Mouse (Mus musculus): ENCODE data around the gene Ovol3. TPM values are rescaled to one million over a fixed set of nuclear protein-coding genes. Genes with fewer than 3 reads are reported as not detected.
"Not testable (repeated sequence)": the region's sequence is repeated elsewhere in the genome, so short reads cannot be mapped to it uniquely, and the experiment has no call there.

Gene Ovol3
- polyA plus RNA-seq, 1 experiment from 2014 or later = not detected

DNA sequence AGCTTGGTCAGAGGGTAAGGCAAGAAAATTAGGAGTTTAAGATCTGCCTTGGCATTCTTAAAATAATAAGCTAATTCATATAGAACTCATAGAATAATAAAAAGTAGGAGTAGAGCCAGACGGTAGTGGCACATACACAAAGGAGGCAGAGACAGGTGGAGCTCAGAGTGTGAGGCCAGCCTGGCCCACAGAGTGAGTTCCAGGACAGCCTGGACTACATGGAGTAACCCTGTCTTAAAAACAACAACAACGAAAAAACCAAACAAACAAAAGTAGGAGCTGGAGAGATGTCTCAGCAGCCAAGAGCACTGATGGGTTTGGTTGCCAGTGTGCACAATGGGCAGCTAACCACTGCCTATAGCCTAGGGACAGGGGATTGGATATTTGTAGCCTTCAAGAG is 18.2 kb downstream of the Ovol3 start:
- H3K9ac ChIP-seq (ENCODE audit: low read depth, low read length) = no peak overlapping the region
- no peak overlapping the region; the same call in 1 of the 2 replicates for H3K4me2 ChIP-seq (ENCODE audit: low read length)
- H3K27ac ChIP-seq (ENCODE audit: low read length) = no peak overlapping the region
- no peaks in the 10 kb centered on the region for H3K9me3 ChIP-seq (replicated peaks; ENCODE audit: control insufficient read depth, low read length, poor library complexity, severe bottlenecking)
- H3K4me3 ChIP-seq (ENCODE audit: low read depth, low read length) = no peak overlapping the region
- H3K4me1 ChIP-seq (ENCODE audit: control insufficient read depth, insufficient read depth, low read length) = peaks cover 19% of the 10 kb centered on the region
- H3K36me3 ChIP-seq (ENCODE audit: control insufficient read depth, insufficient read depth, low read length) = no peaks in the 10 kb centered on the region
- H3K27me3 ChIP-seq (ENCODE audit: control insufficient read depth, insufficient read depth, low read depth, low read length) = no peaks in the 10 kb centered on the region
- WGBS = 68% methylated on average over 2 of the region's 2 CpGs
- peak; percentile 29; the same call in 1 of the 2 replicates for ATAC-seq

DNA sequence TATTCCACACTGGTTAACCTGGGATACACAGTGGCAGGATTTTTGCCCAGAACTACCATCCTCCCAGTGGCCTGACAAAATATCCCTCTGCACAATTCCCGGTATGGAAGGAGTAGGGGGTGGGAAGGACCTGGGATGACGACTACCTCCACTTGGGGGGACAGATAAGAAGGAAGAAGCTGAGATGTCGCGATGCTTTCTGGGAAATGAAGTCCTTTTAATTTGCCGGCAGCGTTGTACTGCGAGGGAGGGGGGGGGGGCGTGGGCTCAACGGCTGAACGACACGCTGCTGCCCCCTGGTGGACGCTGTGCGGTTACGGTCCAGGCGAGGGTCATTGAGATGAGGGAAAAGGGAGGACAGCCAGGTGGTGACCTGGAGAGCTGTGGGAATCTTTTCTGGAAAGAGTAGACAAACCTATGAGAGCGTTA is 18.8 kb downstream of the Ovol3 start:
- peak overlapping the region; percentile 63; the same call in 1 of the 2 replicates for H3K9ac ChIP-seq (ENCODE audit: low read depth, low read length)
- peak; percentile 72 for ATAC-seq

DNA sequence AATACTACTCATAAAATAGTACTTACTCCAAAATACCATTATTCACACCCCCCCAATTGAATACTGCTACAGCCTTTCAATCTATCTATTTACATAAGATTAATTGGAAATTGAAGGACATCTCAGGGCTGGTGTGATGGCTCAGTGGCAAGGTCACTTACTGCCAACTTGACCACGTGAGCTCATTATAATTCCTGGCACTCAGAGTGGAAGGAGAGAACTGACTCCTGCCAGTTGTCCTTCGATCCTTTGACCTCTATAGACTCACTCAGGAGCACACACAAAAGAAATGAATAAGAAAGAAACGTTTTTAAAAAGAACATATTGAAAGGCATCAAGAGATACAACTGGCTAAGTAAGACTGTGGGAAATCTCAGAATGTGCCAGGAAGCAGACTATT is 19.6 kb downstream of the Ovol3 start:
- no peaks in the 10 kb centered on the region for H3K9me3 ChIP-seq (replicated peaks; ENCODE audit: control insufficient read depth, low read length, poor library complexity, severe bottlenecking)
- WGBS = 66% methylated on average over 3 of the region's 3 CpGs
- no peak overlapping the region for H3K27ac ChIP-seq (ENCODE audit: low read length)
- no peak overlapping the region for H3K4me2 ChIP-seq (ENCODE audit: low read length)
- H3K4me1 ChIP-seq (ENCODE audit: control insufficient read depth, insufficient read depth, low read length) = peaks cover 19% of the 10 kb centered on the region
- H3K36me3 ChIP-seq (ENCODE audit: control insufficient read depth, insufficient read depth, low read length) = no peaks in the 10 kb centered on the region
- no peak overlapping the region for H3K9ac ChIP-seq (ENCODE audit: low read depth, low read length)
- H3K4me3 ChIP-seq (ENCODE audit: low read depth, low read length) = no peak overlapping the region
- ATAC-seq = no peak
- H3K27me3 ChIP-seq (ENCODE audit: control insufficient read depth, insufficient read depth, low read depth, low read length) = no peaks in the 10 kb centered on the region

More for the DNA sequence above, 18.8 kb downstream of the Ovol3 start:
- peaks cover 19% of the 10 kb centered on the region for H3K4me1 ChIP-seq (ENCODE audit: control insufficient read depth, insufficient read depth, low read length)
- peak overlapping the region; percentile 75 for H3K27ac ChIP-seq (ENCODE audit: low read length)
- no peaks in the 10 kb centered on the region for H3K9me3 ChIP-seq (replicated peaks; ENCODE audit: control insufficient read depth, low read length, poor library complexity, severe bottlenecking)
- H3K36me3 ChIP-seq (ENCODE audit: control insufficient read depth, insufficient read depth, low read length) = no peaks in the 10 kb centered on the region
- H3K4me2 ChIP-seq (ENCODE audit: low read length) = peak overlapping the region; percentile 57
- no peaks in the 10 kb centered on the region for H3K27me3 ChIP-seq (ENCODE audit: control insufficient read depth, insufficient read depth, low read depth, low read length)
- under 1% methylated on average over 16 of the region's 16 CpGs for WGBS
- H3K4me3 ChIP-seq (ENCODE audit: low read depth, low read length) = peak overlapping the region; percentile 31

DNA sequence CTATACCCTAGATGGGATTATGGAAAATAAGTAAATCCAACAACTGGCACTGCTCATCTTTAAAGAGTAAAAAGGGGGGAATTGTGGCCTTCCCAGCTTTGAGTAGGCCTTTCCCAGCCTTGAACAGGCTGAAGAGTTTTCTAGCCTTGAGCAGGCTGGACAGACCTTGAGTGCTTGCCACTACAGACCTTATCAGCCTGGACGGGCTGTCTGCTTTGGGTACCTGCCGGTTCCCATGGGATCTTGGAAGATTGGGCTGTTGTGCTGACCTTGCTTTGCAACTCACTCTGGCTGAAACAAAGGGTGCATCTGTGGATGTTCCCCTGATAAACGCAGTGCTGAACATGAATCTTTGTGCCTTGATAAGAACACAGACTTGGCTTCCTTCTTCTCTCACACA is 21.6 kb downstream of the Ovol3 start:
- Histone ChIP-seq H3K9ac (ENCODE audit: low read depth, low read length) (no peak overlapping the region), H3K4me2 (ENCODE audit: low read length) (no peak overlapping the region), H3K27ac (ENCODE audit: low read length) (no peak overlapping the region), H3K4me1 (ENCODE audit: control insufficient read depth, insufficient read depth, low read length) (peaks cover 7% of the 10 kb centered on the region; the same call in 1 of the 2 replicates), H3K9me3 (replicated peaks; ENCODE audit: control insufficient read depth, low read length, poor library complexity, severe bottlenecking) (no peaks in the 10 kb centered on the region), H3K27me3 (ENCODE audit: control insufficient read depth, insufficient read depth, low read depth, low read length) (no peaks in the 10 kb centered on the region), H3K36me3 (ENCODE audit: control insufficient read depth, insufficient read depth, low read length) (no peaks in the 10 kb centered on the region), H3K4me3 (ENCODE audit: low read depth, low read length) (no peak overlapping the region)
- WGBS = 89% methylated on average over 3 of the region's 3 CpGs
- no peak for ATAC-seq

DNA sequence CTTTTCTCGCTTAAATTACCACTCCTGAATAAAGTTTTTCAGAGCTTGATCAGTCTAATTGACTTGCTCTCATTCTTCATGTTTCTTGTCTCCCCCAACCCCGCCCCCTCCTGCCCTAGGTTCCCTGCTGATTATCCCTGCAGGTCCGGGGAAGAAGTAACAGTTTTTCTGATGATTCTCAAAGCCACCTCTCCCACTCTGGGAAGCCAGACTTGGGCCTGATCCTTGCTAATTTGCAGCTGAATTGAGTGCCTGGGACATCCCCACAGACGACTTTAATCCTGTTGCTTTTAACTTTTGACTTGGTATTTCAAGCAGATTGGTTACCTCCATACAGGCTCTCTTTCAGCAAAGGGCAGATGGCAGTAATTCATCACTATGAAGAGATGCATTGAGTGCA is 24.5 kb downstream of the Ovol3 start:
- Histone ChIP-seq H3K9me3 (replicated peaks; ENCODE audit: control insufficient read depth, low read length, poor library complexity, severe bottlenecking) (no peaks in the 10 kb centered on the region), H3K36me3 (ENCODE audit: control insufficient read depth, insufficient read depth, low read length) (no peaks in the 10 kb centered on the region), H3K4me1 (ENCODE audit: control insufficient read depth, insufficient read depth, low read length) (no peaks in the 10 kb centered on the region), H3K4me2 (ENCODE audit: low read length) (no peak overlapping the region), H3K27ac (ENCODE audit: low read length) (no peak overlapping the region), H3K9ac (ENCODE audit: low read depth, low read length) (no peak overlapping the region), H3K4me3 (ENCODE audit: low read depth, low read length) (no peak overlapping the region), H3K27me3 (ENCODE audit: control insufficient read depth, insufficient read depth, low read depth, low read length) (no peaks in the 10 kb centered on the region)
- 20% methylated on average over 4 of the region's 4 CpGs for WGBS
- ATAC-seq = no peak

DNA sequence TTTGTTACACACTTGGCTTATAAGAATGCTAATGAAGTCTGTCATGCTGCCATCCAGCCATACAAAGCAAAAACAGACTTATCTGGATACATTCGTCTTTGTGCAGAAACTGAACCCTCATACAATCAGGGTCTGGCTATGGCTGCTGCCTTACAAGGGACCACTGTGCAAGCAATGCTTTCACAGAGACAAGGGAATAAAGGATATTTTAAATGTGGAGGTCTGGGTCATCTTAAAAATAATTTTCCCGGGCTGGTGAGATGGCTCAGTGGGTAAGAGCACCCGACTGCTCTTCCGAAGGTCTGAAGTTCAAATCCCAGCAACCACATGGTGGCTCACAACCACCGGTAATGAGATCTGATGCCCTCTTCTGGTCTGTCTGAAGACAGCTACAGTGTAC is 29.2 kb downstream of the Ovol3 start:
- not testable (repeated sequence) for H3K27ac ChIP-seq (ENCODE audit: low read length); H3K9me3 ChIP-seq (replicated peaks; ENCODE audit: control insufficient read depth, low read length, poor library complexity, severe bottlenecking); H3K4me3 ChIP-seq (ENCODE audit: low read depth, low read length); ATAC-seq; H3K9ac ChIP-seq (ENCODE audit: low read depth, low read length); H3K27me3 ChIP-seq (ENCODE audit: control insufficient read depth, insufficient read depth, low read depth, low read length); H3K4me1 ChIP-seq (ENCODE audit: control insufficient read depth, insufficient read depth, low read length); H3K36me3 ChIP-seq (ENCODE audit: control insufficient read depth, insufficient read depth, low read length); H3K4me2 ChIP-seq (ENCODE audit: low read length)
- 61% methylated on average over 5 of the region's 5 CpGs for WGBS

DNA sequence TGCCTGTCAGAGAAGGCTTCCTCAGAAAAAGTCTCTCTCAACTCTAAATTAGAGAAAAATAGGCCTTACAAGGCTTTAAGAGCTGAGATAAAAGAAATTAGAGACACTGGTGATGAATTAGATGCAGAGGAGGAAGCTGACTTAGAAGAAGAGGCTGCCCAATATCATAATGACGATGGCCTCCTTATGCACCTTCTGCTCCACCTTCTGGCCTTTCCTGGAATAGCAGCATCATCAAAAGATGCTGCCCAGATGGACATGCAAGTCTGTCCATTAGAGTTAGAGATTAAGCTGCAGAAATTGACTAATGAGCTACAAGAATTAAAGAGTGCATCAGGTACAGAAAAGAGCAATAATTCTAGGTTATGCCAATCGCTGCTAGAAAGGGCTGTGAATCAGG is 30.1 kb downstream of the Ovol3 start:
- no peaks in the 10 kb centered on the region for H3K36me3 ChIP-seq (ENCODE audit: control insufficient read depth, insufficient read depth, low read length)
- no peak overlapping the region for H3K4me3 ChIP-seq (ENCODE audit: low read depth, low read length)
- no peak overlapping the region for H3K27ac ChIP-seq (ENCODE audit: low read length)
- no peaks in the 10 kb centered on the region for H3K9me3 ChIP-seq (replicated peaks; ENCODE audit: control insufficient read depth, low read length, poor library complexity, severe bottlenecking)
- H3K27me3 ChIP-seq (ENCODE audit: control insufficient read depth, insufficient read depth, low read depth, low read length) = no peaks in the 10 kb centered on the region
- H3K4me1 ChIP-seq (ENCODE audit: control insufficient read depth, insufficient read depth, low read length) = no peaks in the 10 kb centered on the region
- 5% methylated on average over 2 of the region's 2 CpGs for WGBS
- H3K9ac ChIP-seq (ENCODE audit: low read depth, low read length) = no peak overlapping the region
- no peak for ATAC-seq
- H3K4me2 ChIP-seq (ENCODE audit: low read length) = no peak overlapping the region

DNA sequence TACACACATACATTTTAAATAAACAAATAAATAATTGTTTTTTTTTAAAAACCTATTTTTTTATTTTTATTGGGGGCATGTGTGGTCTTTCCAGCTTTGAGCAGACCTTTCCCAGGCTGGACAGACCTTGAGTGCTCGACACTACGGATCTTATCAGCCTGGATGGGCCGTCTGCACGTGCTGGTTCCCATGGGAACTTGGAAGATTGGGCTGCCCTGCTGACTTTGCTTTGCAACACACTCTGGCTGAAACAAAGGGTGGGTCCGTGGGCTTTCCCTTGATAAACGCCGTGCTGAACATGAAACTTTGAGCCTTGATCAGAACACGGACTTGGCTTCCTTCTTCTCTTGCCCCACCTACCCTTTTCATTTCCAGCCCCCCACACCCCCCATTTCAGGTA is 31.1 kb downstream of the Ovol3 start:
- Histone ChIP-seq H3K27me3 (ENCODE audit: control insufficient read depth, insufficient read depth, low read depth, low read length) (no peaks in the 10 kb centered on the region), H3K4me1 (ENCODE audit: control insufficient read depth, insufficient read depth, low read length) (no peaks in the 10 kb centered on the region), H3K9me3 (replicated peaks; ENCODE audit: control insufficient read depth, low read length, poor library complexity, severe bottlenecking) (no peaks in the 10 kb centered on the region), H3K27ac (ENCODE audit: low read length) (no peak overlapping the region), H3K4me2 (ENCODE audit: low read length) (no peak overlapping the region), H3K4me3 (ENCODE audit: low read depth, low read length) (no peak overlapping the region), H3K36me3 (ENCODE audit: control insufficient read depth, insufficient read depth, low read length) (no peaks in the 10 kb centered on the region), H3K9ac (ENCODE audit: low read depth, low read length) (no peak overlapping the region)
- ATAC-seq = no peak
- 15% methylated on average over 8 of the region's 8 CpGs for WGBS

DNA sequence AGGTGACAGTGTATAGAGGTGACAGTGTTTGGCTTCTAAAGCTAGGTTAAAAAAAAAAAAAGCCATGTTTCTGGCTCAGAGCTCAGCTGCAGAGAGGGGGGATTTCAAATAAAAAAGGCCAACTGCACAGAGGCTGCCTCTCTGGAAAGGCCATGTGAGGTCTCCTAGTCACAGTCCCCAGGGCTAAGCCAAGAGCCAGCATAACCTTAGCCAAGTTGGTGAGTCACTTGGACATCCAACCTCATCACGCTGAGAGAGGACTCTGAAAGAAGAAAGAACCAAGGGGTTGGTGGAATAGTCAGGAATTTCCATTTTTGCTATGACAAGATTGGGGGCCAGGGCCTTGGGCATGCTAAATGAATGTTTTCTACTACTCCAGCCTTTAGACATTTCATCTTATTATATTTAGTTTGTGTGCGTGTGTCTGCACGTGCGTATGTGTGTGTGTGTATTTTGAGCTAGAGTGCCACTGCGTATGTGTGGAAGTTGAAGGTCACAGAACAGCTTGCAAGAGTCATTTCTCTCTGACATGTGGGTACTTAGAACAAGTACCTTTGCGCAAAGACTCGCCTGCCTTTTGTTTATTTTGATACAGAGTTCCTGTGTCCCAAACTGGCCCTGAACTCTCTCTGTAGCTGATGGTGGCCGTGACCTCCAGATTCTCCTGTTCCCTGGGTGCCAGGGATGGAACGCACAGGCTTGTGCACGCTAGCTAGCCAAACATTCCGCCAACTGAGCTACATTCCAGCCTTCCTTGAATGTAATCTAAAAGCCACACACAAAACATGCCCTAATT is 32.4 kb downstream of the Ovol3 start:
- no peak overlapping the region for H3K4me2 ChIP-seq (ENCODE audit: low read length)
- no peak overlapping the region for H3K27ac ChIP-seq (ENCODE audit: low read length)
- no peak for ATAC-seq
- H3K27me3 ChIP-seq (ENCODE audit: control insufficient read depth, insufficient read depth, low read depth, low read length) = no peaks in the 10 kb centered on the region
- no peaks in the 10 kb centered on the region for H3K9me3 ChIP-seq (replicated peaks; ENCODE audit: control insufficient read depth, low read length, poor library complexity, severe bottlenecking)
- H3K4me3 ChIP-seq (ENCODE audit: low read depth, low read length) = no peak overlapping the region
- H3K9ac ChIP-seq (ENCODE audit: low read depth, low read length) = no peak overlapping the region
- H3K36me3 ChIP-seq (ENCODE audit: control insufficient read depth, insufficient read depth, low read length) = no peaks in the 10 kb centered on the region
- 0 out of 2 replicates have a peak, but pooled peaks cover 2% of the 10 kb centered on the region for H3K4me1 ChIP-seq (ENCODE audit: control insufficient read depth, insufficient read depth, low read length)
- WGBS = 86% methylated on average over 11 of the region's 11 CpGs
